Mouse (Mus musculus) embryonic facial prominence, embryonic 13.5 days (tissue): ENCODE measurements around the gene Ccnb1ip1. TPM values are rescaled to one million over a fixed set of nuclear protein-coding genes. Genes with fewer than 3 reads are reported as not detected.
A peak's percentile ranks its signal among the peaks of the same experiment; 100 is the strongest.
"Not testable (repeated sequence)": the region's sequence is repeated elsewhere in the genome, so short reads cannot be mapped to it uniquely, and the experiment has no call there.

ENCODE experiments used
- ATAC-seq: fragments of 200-750 bp; cut with Nextera tagmentation; 2 replicates; pipeline ENCODE4 v1.8.0; 2017; ENCODE audit warnings: low read depth; ENCODE audit not compliant: insufficient number of reproducible peaks, insufficient read depth, low FRiP score, low TSS enrichment
- H3K27ac ChIP-seq: fragments of 300-500 bp; sonication (generic); 2 replicates; pipeline ENCODE4 v1.5.1; 2015; ENCODE audit warnings: moderate library complexity, mild to moderate bottlenecking, inconsistent platforms
- H3K27me3 ChIP-seq: fragments of 300-500 bp; sonication (generic); 2 replicates; pipeline ENCODE4 v1.6.1; 2015; ENCODE audit warnings: mild to moderate bottlenecking, inconsistent platforms
- H3K36me3 ChIP-seq: fragments of 300-500 bp; sonication (generic); 2 replicates; pipeline ENCODE4 v1.6.1; 2015; ENCODE audit warnings: mild to moderate bottlenecking, inconsistent platforms
- H3K4me1 ChIP-seq: fragments of 300-500 bp; sonication (generic); 2 replicates; pipeline ENCODE4 v1.6.1; 2015; ENCODE audit warnings: inconsistent platforms
- H3K4me2 ChIP-seq: fragments of 300-500 bp; sonication (generic); 2 replicates; pipeline ENCODE4 v1.6.1; 2015; ENCODE audit warnings: moderate library complexity, mild to moderate bottlenecking, inconsistent platforms
- H3K4me3 ChIP-seq: fragments of 300-500 bp; sonication (generic); 2 replicates; pipeline ENCODE4 v1.5.1; 2015; ENCODE audit warnings: mild to moderate bottlenecking, inconsistent platforms
- H3K9ac ChIP-seq: fragments of 300-500 bp; sonication (generic); 2 replicates; pipeline ENCODE4 v1.6.1; 2015; ENCODE audit warnings: mild to moderate bottlenecking, inconsistent platforms
- H3K9me3 ChIP-seq: fragments of 300-500 bp; sonication (generic); 2 replicates; pipeline ENCODE4 v1.6.1; 2016; ENCODE audit warnings: inconsistent platforms
- WGBS: fragments of 180-500 bp; shearing (Covaris S2); methylation state at CpG from one replicate; pipeline ENCODE4 v1.1.7; 2015; ENCODE audit warnings: mixed read lengths; 5-methylcytosine and 5-hydroxymethylcytosine counted together
- polyA plus RNA-seq: library from polyadenylated mRNA; unstranded; fragments of >200 nt; fragmentation: Nextera tagmentation; extraction: Ambion mirVana; gene quantifications from 2 replicates; pipeline ENCODE4 v1.2.1, GENCODE M21; 2015

Gene Ccnb1ip1
- polyA plus RNA-seq, result not detected in 2 replicates

DNA sequence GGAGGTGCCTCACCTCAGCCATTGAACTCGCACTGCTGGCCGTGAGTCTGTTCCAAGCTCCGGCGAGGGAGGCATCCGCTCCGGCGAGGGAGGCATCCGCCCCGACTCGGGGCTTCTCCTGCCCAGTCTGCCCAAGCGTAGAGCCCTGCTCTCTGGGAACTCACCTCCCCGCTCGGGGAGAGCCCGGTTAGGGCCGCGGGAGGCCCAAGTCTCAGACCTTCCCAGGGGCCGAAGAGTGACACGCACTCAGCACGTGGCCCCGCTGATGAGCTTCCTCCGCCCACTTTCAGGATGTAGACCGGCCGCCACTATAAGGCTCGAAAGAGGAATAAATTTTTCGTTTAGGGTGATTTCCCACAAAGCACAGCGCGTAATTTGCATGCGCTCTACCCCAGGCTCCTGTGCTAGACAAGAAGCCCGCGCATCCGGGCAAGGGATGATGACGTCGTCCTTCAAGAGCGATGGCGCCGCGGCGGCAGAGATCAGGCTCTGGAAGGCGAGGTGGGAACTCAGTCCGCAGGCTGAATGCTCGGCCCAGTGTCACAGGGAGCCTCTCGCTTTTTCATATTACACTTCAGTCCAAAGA, at the start of gene Ccnb1ip1, which contains the start of gene Parp2:
Ccnb1ip1 (minus strand) TSS at position 246 of the 586 bp plus-strand sequence.
Parp2 (plus strand) TSS at position 355 of the 586 bp plus-strand sequence.
- Histone ChIP-seq H3K27me3 (no peaks in the 10 kb centered on the region), H3K4me3 (peak within 1 kb of the TSS; percentile 66), H3K4me1 (peaks cover 4% of the 10 kb centered on the region), H3K9ac (peak within 1 kb of the TSS; percentile 79), H3K36me3 (peaks cover 26% of the 10 kb centered on the region), H3K4me2 (peak within 1 kb of the TSS; percentile 60), H3K9me3 (no peaks in the 10 kb centered on the region), H3K27ac (peak within 1 kb of the TSS; percentile 94)
- peak; percentile 98 for ATAC-seq
- WGBS, result 0% methylated on average over 42 of the region's 42 CpGs

DNA sequence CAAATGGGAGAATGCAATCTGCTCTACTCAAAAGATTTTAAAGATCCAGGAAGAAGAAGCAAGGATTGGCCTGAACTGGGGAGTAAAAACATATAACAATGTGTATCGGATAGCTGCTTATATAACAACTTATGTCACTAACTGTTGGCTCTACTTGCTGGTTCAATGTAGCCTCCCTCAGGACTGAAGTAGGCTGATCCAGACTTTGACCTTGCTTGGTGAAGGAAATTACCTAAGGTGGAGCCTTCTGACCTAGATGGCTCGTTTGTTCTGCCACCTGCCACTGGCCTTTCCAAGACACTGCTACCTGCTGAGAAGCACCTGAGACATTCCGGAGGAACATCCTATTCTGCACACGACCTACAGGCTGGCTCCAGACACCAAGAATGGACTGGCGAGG, 48.3 kb upstream of the Ccnb1ip1 start:
- no peaks in the 10 kb centered on the region for H3K27me3 ChIP-seq
- H3K4me1 ChIP-seq, result no peaks in the 10 kb centered on the region
- H3K36me3 ChIP-seq, result peaks cover 27% of the 10 kb centered on the region
- no peak overlapping the region for H3K9ac ChIP-seq
- H3K27ac ChIP-seq, result no peak overlapping the region
- no peaks in the 10 kb centered on the region for H3K9me3 ChIP-seq
- no peak for ATAC-seq
- no peak overlapping the region for H3K4me3 ChIP-seq
- H3K4me2 ChIP-seq, result no peak overlapping the region
- WGBS, result 88% methylated on average over 5 of the region's 5 CpGs

DNA sequence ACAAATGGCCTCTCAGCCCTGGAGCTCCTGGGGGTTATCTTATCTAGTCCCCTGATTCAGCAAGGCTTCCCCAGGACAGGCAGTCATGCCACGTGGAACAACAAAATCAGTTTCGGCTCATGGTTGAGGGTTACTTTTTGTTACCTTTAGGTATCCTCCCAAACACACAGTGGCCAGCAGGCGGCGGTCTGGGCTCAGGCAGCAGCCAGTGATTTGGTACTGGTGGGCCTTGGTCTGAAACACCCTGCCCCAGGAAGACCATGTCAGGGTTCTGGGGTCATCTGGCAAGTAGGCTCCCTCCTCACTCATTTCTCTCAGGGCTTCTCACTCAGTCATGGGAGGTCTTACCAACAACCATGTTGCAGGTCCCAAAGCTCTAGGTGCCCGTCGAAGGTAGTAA, 29.7 kb upstream of the Ccnb1ip1 start:
- no peak overlapping the region for H3K27ac ChIP-seq

DNA sequence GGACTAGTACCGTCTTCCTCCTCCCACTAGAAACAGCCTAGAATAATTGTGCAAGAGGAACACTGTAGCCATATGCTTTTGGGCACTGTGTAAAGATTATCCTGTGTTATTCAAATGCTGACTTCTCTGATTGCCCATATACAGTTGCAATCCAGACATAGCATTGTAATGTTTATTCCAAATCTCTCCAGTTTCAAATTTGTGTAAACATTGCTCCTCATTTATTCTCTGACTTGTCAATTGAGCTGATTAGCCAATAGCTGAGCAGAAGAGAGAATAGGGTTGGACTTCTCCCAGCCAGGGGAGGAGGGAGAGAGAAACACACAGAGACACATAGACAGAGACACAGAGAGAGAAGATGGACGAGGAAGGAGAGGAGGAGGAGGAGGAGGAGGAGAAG, 26.9 kb upstream of the Ccnb1ip1 start:
- Histone ChIP-seq H3K36me3 (0 out of 2 replicates have a peak, but pooled peaks cover 6% of the 10 kb centered on the region), H3K27ac (peak overlapping the region; percentile 73; the same call in 1 of the 2 replicates), H3K4me2 (no peak overlapping the region), H3K9me3 (no peaks in the 10 kb centered on the region), H3K27me3 (no peaks in the 10 kb centered on the region), H3K4me3 (no peak overlapping the region), H3K9ac (no peak overlapping the region), H3K4me1 (no peaks in the 10 kb centered on the region)
- no peak for ATAC-seq
- 47% methylated on average over 2 of the region's 2 CpGs for WGBS

More for the DNA sequence above, 29.7 kb upstream of the Ccnb1ip1 start:
- H3K27me3 ChIP-seq, result no peaks in the 10 kb centered on the region
- no peaks in the 10 kb centered on the region for H3K9me3 ChIP-seq
- no peaks in the 10 kb centered on the region for H3K4me1 ChIP-seq
- no peak overlapping the region for H3K9ac ChIP-seq
- H3K4me3 ChIP-seq, result no peak overlapping the region
- H3K4me2 ChIP-seq, result no peak overlapping the region
- ATAC-seq, result no peak
- 0 out of 2 replicates have a peak, but pooled peaks cover 2% of the 10 kb centered on the region for H3K36me3 ChIP-seq
- 68% methylated on average over 6 of the region's 6 CpGs for WGBS

DNA sequence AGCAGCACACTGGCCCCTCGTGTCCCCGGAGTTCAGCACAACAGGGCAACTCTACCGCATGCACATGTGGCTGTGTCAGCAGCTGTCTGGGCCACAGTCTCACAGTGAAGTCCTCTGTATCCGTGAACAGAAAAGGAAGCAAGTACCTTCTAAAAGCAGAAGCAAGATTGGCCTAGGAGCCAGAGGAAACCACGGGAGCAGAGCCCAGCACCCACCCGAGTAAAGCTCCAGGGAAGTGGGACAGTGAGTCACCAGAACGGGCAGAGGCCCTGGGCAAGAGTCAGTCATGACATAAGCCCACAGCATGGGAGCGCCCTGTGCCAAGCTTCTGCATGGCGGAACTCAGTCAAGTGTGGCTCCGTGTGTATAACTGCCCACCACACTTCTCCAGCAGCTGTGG, 26.4 kb upstream of the Ccnb1ip1 start:
- Histone ChIP-seq H3K36me3 (0 out of 2 replicates have a peak, but pooled peaks cover 8% of the 10 kb centered on the region), H3K4me1 (no peaks in the 10 kb centered on the region), H3K4me3 (no peak overlapping the region), H3K9me3 (no peaks in the 10 kb centered on the region), H3K27ac (peak overlapping the region; percentile 73), H3K27me3 (no peaks in the 10 kb centered on the region), H3K9ac (no peak overlapping the region), H3K4me2 (no peak overlapping the region)
- 82% methylated on average over 10 of the region's 10 CpGs for WGBS
- ATAC-seq, result no peak

DNA sequence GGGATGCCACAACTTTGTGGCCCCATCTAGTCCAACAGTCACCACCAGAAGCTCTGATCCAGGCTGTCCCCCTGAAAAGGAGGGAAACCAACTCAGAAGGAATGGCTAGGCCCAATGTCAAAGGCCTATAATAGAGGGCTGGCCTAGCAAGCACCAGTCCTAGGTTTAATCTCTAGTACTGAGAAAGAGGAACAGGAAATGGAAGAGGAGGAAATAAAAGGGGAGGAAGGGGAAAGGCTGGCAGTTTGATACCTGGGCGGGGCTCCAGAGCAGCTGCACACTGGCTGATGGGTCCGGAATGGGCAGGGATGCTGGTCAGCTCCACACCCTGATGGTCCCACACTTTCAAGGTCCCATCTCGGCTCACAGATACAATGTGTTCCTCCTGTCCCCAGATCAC, 22.3 kb upstream of the Ccnb1ip1 start:
- Histone ChIP-seq H3K4me2 (no peak overlapping the region), H3K9ac (no peak overlapping the region), H3K27me3 (no peaks in the 10 kb centered on the region), H3K36me3 (0 out of 2 replicates have a peak, but pooled peaks cover 9% of the 10 kb centered on the region), H3K27ac (no peak overlapping the region), H3K4me1 (no peaks in the 10 kb centered on the region), H3K4me3 (no peak overlapping the region), H3K9me3 (no peaks in the 10 kb centered on the region)
- ATAC-seq, result no peak
- 76% methylated on average over 3 of the region's 3 CpGs for WGBS

DNA sequence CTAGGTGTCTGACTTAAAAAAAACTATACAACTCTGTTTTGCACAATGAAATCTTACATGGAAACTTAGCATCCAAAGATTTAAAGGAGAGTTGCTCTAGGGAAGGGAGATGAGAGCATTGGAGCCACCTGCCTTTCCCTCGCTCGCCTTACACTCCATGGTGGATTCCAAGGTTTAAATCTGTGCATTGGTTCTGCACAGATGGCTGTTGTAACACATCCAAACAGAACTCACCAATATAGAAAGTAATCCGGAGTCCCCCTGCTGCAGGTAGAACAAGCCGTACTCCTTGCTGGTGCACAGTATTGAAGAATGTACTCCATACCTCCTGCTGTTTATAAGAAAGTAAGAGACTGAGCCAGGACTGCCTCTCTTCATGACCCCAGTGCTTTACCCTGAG, 19.0 kb upstream of the Ccnb1ip1 start:
- Histone ChIP-seq H3K4me2 (no peak overlapping the region), H3K4me3 (no peak overlapping the region), H3K27ac (no peak overlapping the region), H3K27me3 (no peaks in the 10 kb centered on the region), H3K9ac (no peak overlapping the region), H3K9me3 (no peaks in the 10 kb centered on the region; the same call in 1 of the 2 replicates), H3K36me3 (peaks cover 38% of the 10 kb centered on the region), H3K4me1 (no peaks in the 10 kb centered on the region)
- ATAC-seq, result no peak
- 82% methylated on average over 4 of the region's 4 CpGs for WGBS

DNA sequence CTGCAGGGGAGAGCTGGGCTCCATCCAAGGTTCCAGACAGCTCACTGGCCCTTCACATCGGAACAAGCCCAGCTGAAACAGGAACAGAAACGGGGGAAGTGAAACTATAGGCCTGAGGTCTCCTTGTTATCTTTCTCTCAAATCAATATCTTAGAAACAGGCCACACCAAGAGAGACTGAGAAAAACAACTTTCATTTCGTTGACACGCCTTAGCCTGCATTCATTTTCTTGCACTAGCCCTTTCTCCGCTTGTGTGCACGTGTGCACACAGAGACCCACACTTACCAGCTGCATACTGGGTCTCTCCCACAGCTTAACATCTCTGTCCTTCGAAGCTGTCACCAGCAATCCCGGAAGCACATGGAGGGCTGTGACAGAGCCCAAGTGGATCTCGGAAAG, 16.7 kb upstream of the Ccnb1ip1 start:
- WGBS, result 92% methylated on average over 9 of the region's 9 CpGs
- Histone ChIP-seq H3K9ac (no peak overlapping the region), H3K27ac (no peak overlapping the region), H3K4me3 (no peak overlapping the region), H3K27me3 (no peaks in the 10 kb centered on the region), H3K36me3 (peaks cover 57% of the 10 kb centered on the region), H3K4me2 (no peak overlapping the region), H3K4me1 (no peaks in the 10 kb centered on the region), H3K9me3 (no peaks in the 10 kb centered on the region; the same call in 1 of the 2 replicates)
- ATAC-seq, result no peak

DNA sequence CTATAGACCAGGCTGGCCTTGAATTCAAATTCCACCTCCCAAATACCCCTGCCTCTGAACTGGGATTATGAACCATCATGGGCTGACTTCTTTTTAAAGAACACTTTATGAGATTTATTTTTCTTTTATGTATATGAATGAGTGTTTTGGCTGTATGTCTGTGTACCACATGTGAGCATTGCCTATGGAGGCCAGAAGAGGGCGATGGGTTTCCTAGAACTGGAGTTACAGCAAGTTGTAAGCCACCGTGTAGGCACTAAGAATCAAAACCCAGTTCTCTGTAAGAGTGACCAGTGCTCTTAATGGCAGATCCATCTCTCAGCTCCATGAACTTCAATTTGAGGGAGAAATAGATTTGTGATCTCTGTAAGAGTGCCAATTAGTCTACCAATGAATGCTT, 15.7 kb upstream of the Ccnb1ip1 start:
- H3K9me3 ChIP-seq, result no peaks in the 10 kb centered on the region; the same call in 1 of the 2 replicates
- 74% methylated on average over 2 of the region's 2 CpGs for WGBS
- no peak overlapping the region for H3K4me2 ChIP-seq
- no peak overlapping the region for H3K9ac ChIP-seq
- no peaks in the 10 kb centered on the region for H3K4me1 ChIP-seq
- no peak overlapping the region for H3K4me3 ChIP-seq
- H3K27me3 ChIP-seq, result no peaks in the 10 kb centered on the region
- H3K36me3 ChIP-seq, result peaks cover 61% of the 10 kb centered on the region
- no peak for ATAC-seq
- H3K27ac ChIP-seq, result no peak overlapping the region

DNA sequence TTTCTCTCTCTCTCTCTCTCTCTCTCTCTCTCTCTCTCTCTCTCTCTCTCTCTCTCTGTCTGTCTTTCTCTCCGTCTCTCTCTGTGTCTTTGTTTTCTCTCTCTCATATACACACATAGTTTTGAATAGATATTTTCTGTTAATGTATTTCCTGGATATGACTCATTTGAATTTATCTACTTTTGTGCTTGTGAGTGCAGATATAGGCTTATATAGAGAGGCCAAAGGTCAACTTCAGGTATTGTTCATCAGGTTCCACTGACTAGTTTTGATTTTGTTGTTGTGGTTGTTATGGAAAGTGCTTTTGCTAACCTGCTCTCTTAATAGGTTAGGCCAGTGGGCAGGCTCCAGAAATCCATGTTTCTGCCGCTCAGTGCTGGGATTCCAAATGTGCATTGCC, 5.5 kb upstream of the Ccnb1ip1 start:
- Histone ChIP-seq H3K4me1 (peaks cover 4% of the 10 kb centered on the region), H3K9me3 (no peaks in the 10 kb centered on the region), H3K27ac (no peak overlapping the region), H3K4me3 (no peak overlapping the region), H3K36me3 (peaks cover 75% of the 10 kb centered on the region), H3K9ac (no peak overlapping the region), H3K27me3 (no peaks in the 10 kb centered on the region), H3K4me2 (no peak overlapping the region)
- 95% methylated on average over 2 of the region's 2 CpGs for whole genome bisulfite sequencing
- ATAC-seq, result no peak

DNA sequence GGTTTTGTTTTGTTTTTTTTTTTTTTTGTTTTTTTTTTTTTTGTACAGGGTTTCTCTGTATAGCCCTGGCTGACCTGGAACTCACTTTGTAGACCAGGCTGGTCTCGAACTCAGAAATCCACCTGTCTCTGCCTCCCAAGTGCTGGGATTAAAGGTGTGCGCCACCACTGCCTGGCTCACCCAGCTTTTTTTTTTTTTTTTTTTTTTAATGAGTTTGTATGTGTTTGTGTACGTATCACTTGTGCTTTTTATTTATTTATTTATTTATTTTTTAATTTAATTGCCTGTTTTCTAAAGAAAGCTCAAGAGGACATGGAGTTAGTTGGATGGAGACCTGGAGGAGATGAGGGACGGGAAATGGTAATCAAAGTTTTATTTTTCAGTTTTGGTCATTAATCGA, 1.1 kb downstream of the Ccnb1ip1 start:
- H3K9me3 ChIP-seq, H3K4me1 ChIP-seq, ATAC-seq, H3K9ac ChIP-seq, H3K27ac ChIP-seq, H3K27me3 ChIP-seq: not testable (repeated sequence)
- peak overlapping the region; percentile 60 for H3K4me2 ChIP-seq
- peaks cover 15% of the 10 kb centered on the region for H3K36me3 ChIP-seq
- peak overlapping the region; percentile 66; the same call in 1 of the 2 replicates for H3K4me3 ChIP-seq
- 92% methylated on average over 5 of the region's 5 CpGs for WGBS

DNA sequence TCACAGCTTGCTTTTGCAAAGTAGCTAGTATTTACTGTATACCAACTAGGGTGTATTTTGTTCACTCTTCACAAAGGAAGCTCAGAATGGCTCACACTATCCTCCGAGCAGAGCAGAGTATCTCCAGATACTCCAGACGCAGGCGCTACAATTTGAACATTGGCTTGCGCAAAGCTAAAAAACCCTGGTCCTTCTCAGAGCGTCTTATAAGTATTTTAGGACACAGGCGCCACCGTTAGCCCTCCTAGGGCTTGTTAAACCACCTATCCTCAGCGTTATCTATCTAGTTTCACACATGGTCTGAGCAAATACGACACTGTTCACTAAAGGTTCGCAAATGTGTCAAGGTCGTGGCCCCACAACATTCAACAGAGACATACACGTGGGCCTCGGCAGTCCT, 2.8 kb downstream of the Ccnb1ip1 start:
- H3K27ac ChIP-seq, result no peak overlapping the region
- peaks cover 6% of the 10 kb centered on the region for H3K4me1 ChIP-seq
- ATAC-seq, result no peak
- no peak overlapping the region for H3K4me3 ChIP-seq
- no peak overlapping the region for H3K9ac ChIP-seq
- WGBS, result 74% methylated on average over 13 of the region's 13 CpGs
- 0 out of 2 replicates have a peak, but pooled peaks cover under 1% of the 10 kb centered on the region for H3K36me3 ChIP-seq
- H3K4me2 ChIP-seq, result no peak overlapping the region
- no peaks in the 10 kb centered on the region for H3K9me3 ChIP-seq
- H3K27me3 ChIP-seq, result no peaks in the 10 kb centered on the region
